ENCODE assay signal across 8 mouse cellular contexts in the genomic region with DNA sequence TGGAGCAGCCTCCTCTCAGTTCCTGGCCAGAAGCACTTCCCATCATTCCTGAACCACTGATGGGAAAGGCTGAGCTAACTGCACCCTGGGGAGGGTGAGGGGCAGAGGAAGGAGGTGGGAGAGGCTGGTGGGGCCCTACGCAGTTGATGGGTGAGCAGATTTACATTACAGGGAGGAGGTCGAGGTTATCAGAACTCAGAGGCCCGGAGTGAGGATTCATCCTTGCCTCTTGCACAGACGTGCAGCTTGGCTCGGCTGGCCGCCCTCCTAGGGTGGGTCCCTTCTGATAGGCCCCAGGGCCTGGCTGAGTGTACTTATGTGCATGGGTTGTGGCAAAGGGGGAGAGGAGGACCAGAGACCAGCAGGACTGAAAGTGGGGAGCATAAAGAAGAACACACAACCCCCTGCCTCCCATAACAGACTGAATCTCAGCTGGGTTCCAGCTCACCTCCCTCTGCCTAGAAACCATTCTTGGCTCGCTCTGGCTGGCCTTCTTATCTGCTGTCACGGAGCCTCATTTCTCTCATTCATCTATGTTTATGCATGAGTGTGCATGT. TPM values are rescaled to one million over a fixed set of nuclear protein-coding genes. Genes with fewer than 3 reads are reported as not detected.
DNase-seq lines count a peak whose midpoint lies in the region; ATAC-seq lines count a peak whose summit lies in the region.

No protein-coding gene starts in this region.

- DNase-seq in heart, postnatal 36 days: no peak
- DNase-seq in cerebellum, adult 8-10 months: peak; percentile 56
- DNase-seq in right cerebral cortex, postnatal 25 days: no peak
- no peak for DNase-seq in embryo, embryonic 9.5 days (ENCODE audit: extremely low spot score)
- DNase-seq in left cerebral cortex, adult 8-10 months (ENCODE audit: low spot score in 2 of 2): no peak

- intact Hi-C loops in heart, postnatal 36 days (cut with DNase I): no loop called here

- H3K4me1 ChIP-seq in heart, embryonic 12.5 days (replicated peaks): peaks cover 55% of the 10 kb centered on the region
- peaks cover 46% of the 10 kb centered on the region for H3K4me1 ChIP-seq in hindbrain, embryonic 15.5 days (replicated peaks)

- WGBS in heart, embryonic 12.5 days: 14% methylated on average over 8 of the region's 8 CpGs
- WGBS in hindbrain, embryonic 15.5 days: 19% methylated on average over 8 of the region's 8 CpGs

- 0 out of 2 replicates have a peak overlapping the region, but pooled peaks have one; percentile 24 for H3K27ac ChIP-seq in heart, embryonic 12.5 days (ENCODE audit: poor library complexity, severe bottlenecking)
- H3K27ac ChIP-seq in hindbrain, embryonic 15.5 days (replicated peaks): peak overlapping the region; percentile 65

- no peaks in the 10 kb centered on the region for H3K9me3 ChIP-seq in heart, embryonic 12.5 days (replicated peaks)
- no peaks in the 10 kb centered on the region for H3K9me3 ChIP-seq in hindbrain, embryonic 15.5 days

- no peaks in the 10 kb centered on the region for H3K36me3 ChIP-seq in heart, embryonic 12.5 days
- no peaks in the 10 kb centered on the region for H3K36me3 ChIP-seq in hindbrain, embryonic 15.5 days

- H3K9ac ChIP-seq in heart, embryonic 12.5 days: no peak overlapping the region
- no peak overlapping the region for H3K9ac ChIP-seq in hindbrain, embryonic 15.5 days

- H3K27me3 ChIP-seq in heart, embryonic 12.5 days (replicated peaks): no peaks in the 10 kb centered on the region
- H3K27me3 ChIP-seq in hindbrain, embryonic 15.5 days: no peaks in the 10 kb centered on the region

- ATAC-seq in heart, embryonic 12.5 days (ENCODE audit: insufficient number of reproducible peaks, low FRiP score): peak; percentile 40
- ATAC-seq in hindbrain, embryonic 15.5 days (ENCODE audit: low FRiP score, low read depth): peak; percentile 60; the same call in 1 of the 2 replicates
- ATAC-seq in megakaryocyte progenitor cell, adult 5-6 weeks (replicated peaks; ENCODE audit: poor library complexity): peak; percentile 26; the same call in 1 of the 2 replicates

- no peak overlapping the region for H3K4me3 ChIP-seq in heart, embryonic 12.5 days
- no peak overlapping the region for H3K4me3 ChIP-seq in hindbrain, embryonic 15.5 days

- no peak overlapping the region for H3K4me2 ChIP-seq in heart, embryonic 12.5 days
- peak overlapping the region; percentile 14; the same call in 1 of the 2 replicates for H3K4me2 ChIP-seq in hindbrain, embryonic 15.5 days

RNA-seq across cellular contexts. Expression of a gene that starts 30.1 kb away (rescaled TPM):
- 13.4 and 14.5 TPM in 2 replicates for polyA plus RNA-seq in heart, embryonic 12.5 days (2016; fragmentation: Nextera tagmentation; extraction: Ambion mirVana)
- total RNA-seq in heart, postnatal 36 days (2021): 10 to 100 TPM; 22.3 to 25.3 TPM
- 17.5 and 19.1 TPM in 2 replicates for polyA plus RNA-seq in hindbrain, embryonic 15.5 days (2015; fragmentation: Nextera tagmentation; extraction: Ambion mirVana)
- 23.5 and 24.1 TPM in 2 replicates for total RNA-seq in megakaryocyte progenitor cell, adult 5-6 weeks (2015)
- 48.2 and 49.2 TPM in 2 replicates for total RNA-seq in megakaryocyte progenitor cell, adult 5-6 weeks (2017)
- total RNA-seq in left cerebral cortex, adult 8-10 months (2022): 100 to 1,000 TPM; 168 to 199 (median 184) TPM
